Mouse (Mus musculus): ENCODE data around the gene 9130409I23Rik.
A peak's percentile ranks its signal among the peaks of the same experiment; 100 is the strongest.

The 9130409I23Rik gene

DNA sequence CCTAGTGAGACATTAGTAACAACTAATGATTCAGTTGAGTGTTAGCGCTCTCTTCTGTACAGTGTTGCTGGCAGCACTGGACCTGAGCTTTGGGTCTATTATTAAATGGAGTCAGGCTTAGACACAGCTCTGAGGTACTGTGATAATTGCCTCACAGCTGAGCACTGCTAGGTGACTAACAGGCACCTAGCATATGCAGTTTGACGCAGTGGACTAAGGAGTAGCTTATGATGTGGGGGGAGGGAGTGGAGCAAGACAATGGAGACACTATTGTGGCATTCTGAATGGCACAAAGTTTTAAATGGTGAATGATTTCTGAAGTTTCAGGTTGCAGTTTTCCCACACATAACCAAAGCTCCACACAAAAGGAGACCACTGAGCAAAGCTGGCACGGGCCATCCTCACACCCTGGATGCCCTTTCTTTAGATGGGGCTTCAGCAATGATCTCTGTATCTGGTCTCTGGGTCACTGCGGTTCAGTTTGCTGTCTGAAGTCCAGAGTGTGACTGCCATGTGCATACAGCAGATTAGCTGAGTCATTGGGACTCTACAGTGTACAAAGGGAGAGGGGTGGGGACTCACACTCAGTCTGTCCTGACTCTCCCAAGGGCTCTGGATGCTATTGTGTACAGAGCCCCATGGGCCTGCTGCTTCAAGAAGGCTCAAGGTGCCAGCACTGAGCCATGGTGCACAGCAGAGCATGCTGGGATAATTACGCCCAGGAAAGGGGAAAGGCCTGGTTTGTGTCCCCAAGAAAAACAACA is 15.8 kb upstream of the 9130409I23Rik start:
- DNase-seq (ENCODE audit: low read depth, low spot score): peak; percentile 66

DNA sequence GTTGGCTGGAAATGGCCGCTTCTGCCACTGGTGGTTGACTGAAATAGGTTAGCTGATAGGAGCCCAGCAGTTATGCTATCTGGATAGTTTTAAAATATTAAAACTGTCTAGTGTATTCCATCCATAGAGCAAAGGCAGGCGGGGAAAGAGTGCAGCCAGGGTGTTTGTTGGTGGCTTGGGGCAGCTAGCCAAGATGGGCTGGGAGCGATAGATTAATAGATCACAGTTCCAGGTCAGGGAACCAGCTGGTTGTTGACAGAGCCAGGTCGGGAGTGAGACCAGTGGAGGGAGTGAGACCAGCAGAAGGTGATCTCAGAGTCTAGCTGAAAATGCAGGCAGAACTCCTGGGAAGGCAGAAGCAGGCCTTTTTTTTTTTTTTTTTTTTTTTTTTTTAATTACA is 13.4 kb upstream of the 9130409I23Rik start:
- no peak for DNase-seq (ENCODE audit: low read depth, low spot score)

DNA sequence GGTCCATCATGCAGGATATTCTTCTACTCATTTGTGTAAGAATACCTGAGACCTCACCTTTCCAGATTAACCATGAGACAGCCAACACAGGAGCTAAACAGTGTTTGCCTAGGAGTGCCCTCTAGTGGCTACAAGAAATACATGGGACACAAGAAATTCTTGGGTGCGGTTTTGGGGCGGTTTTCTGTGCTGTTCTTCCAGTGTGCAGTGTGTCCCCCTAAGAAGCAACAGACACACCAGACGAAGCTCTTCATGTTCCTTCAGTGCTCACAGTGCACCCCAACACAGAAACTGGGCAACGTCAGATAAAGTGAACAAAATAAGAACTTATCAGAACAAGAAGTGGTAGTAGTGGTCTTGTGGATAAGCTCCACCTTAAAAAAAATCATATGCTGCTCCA is 11.4 kb upstream of the 9130409I23Rik start:
- DNase-seq (ENCODE audit: low read depth, low spot score): peak; percentile 73

DNA sequence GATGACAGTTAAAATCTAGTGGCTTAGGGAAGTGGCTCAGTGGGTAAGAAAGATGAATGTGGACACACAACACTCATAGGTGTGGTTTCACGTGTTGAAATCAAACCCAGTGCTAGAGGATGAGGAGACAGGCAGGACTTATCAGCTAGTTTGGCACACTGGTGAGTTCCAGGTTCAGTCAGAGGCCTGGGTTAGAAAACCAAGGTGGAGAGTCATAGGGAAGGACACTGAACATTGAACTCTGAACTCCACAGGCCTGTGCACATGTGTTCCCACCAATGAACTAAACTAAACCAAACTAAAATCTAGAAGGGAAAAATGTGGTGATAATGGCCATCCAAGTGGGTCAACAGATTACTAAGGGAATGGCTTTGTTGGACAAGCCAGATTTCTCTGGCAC is 3.5 kb upstream of the 9130409I23Rik start:
- DNase-seq (ENCODE audit: low read depth, low spot score): no peak

DNA sequence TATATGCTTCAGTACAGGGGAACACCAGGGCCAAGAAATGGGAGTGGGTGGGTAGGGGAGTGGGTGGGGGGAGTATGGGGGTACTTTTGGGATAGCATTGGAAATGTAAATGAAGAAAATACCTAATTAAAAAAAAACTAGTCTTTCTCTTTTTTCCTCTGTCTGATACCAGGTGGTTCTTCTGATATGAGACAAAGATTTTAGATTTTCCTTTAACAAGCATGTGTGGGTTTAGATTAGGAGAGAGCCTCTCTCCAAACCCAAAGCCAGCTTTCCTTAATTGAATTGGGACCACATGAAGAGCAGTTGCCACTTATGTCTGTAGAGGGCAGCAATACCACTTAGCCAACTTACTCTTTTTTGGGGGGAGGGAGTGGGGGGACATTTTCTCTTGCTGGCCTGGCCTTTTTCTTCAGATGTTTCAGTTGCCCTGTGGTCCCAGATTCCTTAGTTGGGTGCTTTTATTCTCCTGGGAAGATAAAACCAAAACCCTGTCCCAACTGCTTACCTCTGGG is 1.7 kb upstream of the 9130409I23Rik start:
- DNase-seq (ENCODE audit: low read depth, low spot score): no peak

DNA sequence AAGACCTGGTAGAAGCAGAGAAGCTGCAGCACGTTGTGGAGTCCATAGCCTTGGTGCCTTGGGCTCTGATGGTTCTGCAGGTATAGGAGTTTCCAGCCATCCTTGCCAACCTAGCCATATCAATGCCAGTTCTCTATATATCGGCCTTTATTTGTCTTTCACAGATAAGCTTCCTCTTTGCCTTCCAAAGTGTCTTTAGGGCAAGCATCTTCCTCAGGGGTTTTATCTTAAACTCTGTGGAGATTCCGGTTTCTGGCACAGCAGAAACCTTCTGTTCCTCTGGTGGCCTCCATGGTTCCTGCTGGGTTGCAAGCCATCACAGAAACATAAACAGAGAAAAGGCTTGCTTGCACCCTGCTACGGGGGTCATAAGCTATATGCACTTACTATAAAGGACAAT is 1.9 kb downstream of the 9130409I23Rik start:
- DNase-seq (ENCODE audit: low read depth, low spot score): no peak

DNA sequence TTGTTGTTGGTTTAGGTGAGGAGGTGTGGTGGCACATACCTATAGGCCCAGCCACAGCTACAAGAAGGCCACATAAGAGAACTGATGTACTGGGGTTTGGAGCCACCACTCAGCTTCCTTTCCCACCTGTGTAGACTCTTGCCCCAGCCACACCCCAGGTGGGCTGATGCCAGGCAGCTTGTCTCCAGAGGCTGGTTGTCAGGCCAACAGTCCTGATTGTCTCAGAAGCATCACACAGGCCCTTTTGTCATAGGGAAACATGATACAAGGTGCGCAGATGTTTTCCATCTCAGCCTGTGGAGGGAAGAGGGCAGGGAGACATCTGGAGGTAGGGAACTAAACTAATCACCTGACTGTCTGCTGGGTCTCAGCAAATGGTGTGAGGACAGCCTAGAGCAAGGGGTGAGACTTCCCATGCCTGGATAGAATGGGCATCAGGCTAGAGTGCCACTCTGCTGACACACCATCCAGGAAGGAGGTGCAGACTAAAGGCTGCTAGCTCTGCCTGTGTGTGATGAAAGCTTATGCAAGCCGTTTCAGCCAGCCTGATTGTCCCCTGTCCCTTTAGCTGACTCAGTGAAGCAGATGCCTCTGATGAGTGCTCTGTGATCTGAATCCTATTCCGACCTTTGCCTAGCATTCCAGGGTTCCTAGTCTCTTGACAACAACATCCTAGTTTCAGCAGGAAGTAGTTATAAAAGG is 10.9 kb downstream of the 9130409I23Rik start:
- DNase-seq (ENCODE audit: low read depth, low spot score): no peak

DNA sequence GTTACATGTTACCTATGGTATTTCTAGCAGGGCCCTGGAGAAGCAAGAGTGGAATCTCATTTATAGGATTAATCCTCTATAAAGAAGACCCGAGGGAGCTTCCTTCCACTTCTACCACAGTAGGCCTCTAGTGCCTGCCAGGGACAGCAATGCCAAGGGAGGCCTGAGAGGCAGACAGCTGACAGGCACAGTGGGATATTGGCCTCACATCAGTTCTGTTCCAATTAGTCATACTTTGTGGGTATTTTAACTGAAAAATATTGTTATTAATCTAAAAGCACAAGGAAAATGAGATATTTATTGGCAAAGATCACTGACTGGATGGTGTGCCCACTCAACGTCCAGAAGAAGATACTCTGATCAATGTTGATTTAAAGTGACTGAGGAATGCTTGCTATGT is 13.0 kb downstream of the 9130409I23Rik start:
- no peak for DNase-seq (ENCODE audit: low read depth, low spot score)

DNA sequence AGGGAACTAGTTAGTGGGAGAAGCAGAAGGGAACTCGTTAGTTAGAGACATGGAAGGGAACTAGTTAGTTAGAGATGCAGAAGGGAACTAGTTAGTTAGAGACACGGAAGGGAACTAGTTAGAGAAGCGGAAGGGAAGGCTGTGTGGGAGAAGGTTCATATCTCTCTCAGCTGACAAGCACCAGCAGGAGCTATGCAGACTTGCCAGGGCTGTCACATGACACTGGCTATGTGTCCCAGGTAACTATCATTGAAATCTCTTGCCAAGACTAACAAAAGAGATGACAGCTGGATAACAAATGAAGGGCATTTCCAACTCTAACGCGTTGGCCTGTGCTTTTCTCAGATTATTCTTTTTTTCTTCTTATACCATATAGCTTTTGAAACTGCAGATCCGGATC is 13.6 kb downstream of the 9130409I23Rik start:
- DNase-seq (ENCODE audit: low read depth, low spot score): no peak

DNA sequence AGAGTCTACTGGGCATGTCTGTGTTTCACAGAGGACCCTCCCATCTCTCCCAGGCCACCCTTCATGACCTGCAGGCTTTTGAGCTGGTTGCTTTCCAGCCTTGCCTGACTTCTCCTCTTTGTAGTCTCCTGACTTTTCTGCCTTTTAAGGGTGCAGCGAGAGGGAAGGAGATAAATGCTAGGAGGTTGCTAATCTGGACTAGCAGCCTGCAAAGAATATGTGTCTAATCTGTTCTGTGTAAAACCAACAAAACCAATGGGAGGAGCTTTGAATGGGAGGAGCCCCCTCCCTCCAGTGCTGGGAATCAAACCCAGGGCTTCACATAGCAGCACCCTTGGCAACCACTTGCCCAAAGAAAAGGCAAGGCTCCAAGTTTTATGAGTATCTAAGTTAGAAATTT is 17.3 kb downstream of the 9130409I23Rik start:
- no peak for DNase-seq (ENCODE audit: low read depth, low spot score)

DNA sequence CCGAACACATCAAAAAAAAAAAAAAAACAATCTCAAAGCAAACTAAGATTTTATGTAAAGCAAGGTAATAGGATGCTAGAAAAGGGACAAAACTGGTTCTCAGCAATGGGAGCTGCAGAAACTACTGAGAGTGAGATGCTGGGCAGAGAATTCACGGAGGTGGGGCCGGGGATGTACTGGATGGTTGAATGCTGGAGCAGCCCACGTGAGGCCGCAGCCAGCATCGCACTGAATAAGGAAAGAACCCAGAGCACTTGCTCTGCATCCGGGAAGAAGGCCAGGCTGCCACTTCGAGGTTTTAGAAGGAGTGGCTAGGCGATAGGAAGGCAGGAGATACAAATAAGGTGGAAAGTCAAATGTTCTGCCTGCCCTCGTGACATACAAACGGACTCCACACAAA is 18.6 kb downstream of the 9130409I23Rik start:
- DNase-seq (ENCODE audit: low read depth, low spot score): no peak

DNA sequence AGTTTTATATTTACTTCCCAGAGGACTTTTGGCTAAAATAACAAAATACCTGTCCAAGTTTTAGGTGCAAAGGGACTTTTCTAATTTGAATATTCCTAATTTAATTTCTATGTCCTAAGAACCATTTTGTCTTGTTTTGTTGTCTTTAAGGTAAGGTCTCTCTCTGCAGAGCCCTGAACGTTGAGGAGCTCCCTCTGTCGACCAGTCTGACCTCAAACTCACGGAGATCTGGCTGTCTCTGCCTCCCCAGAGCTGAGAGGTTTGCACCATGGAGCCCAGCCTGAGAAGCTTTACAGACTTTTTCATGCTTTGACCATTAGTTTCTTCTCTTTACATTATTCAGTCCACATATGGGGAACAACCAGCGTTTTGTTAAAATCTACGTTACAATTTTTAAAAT is 22.0 kb downstream of the 9130409I23Rik start:
- DNase-seq (ENCODE audit: low read depth, low spot score): no peak

DNA sequence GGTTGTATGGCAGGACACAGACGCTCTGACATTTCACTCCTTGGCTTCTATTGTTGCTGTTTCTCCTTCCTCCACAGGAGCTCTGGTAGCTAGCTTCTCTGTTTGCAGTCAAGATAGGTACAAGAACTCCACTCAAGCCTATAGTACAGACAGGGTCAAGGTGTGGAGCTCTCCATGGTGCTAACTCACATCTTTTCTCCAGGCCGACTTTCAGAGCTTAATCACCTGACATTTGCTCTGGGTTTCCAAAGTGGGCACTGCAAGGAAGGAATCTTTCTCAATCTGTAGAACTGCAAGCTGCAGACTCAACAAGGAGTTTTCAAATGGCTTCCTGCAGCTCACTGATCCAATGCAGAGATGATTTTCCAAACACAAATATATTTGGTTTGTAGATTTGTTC is 33.0 kb downstream of the 9130409I23Rik start:
- peak; percentile 64 for DNase-seq (ENCODE audit: low read depth, low spot score)

DNA sequence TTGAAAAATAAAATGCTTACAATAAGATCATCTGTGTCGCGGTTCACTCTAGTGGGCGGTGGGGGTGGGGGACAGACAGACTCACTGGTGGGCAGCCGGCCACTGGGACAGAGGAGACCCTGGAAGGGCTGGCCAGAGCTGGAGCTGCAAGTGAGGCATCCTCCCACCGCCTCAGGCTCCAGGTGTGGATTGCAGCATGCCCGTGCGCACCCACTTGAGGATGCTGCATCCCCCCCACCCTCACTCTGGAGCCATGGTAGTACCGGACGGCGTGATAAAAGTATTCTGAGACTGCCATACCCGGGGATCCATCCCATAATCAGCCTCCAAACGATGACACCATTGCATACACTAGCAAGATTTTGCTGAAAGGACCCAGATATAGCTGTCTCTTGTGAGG is 39.0 kb downstream of the 9130409I23Rik start:
- no peak for DNase-seq (ENCODE audit: low read depth, low spot score)

Measured in ZHBTc4 (cell line).